Mouse (Mus musculus): ENCODE measurements around the gene Fnbp1l. TPM values are rescaled to one million over a fixed set of nuclear protein-coding genes. Genes with fewer than 3 reads are reported as not detected.

The Fnbp1l gene
- polyA plus RNA-seq, 1 experiment from 2014 or later: 76.8 TPM

GRCm38 (mm10) chr3:122520365-122520764, 99.2 kb downstream of the Fnbp1l start:
- no peaks in the 10 kb centered on the region for H3K36me3 ChIP-seq (ENCODE audit: control insufficient read depth, insufficient read depth, low read length)
- H3K27ac ChIP-seq (ENCODE audit: low read depth, low read length): no peak overlapping the region
- 90% methylated on average over 3 of the region's 3 CpGs for WGBS
- ATAC-seq (ENCODE audit: low FRiP score) (no peak), DNase-seq (ENCODE audit: low spot score, missing footprints) (no peak)
- no peak overlapping the region for H3K4me2 ChIP-seq
- no peak overlapping the region for H3K9ac ChIP-seq (ENCODE audit: low read length)
- H3K27me3 ChIP-seq (ENCODE audit: control insufficient read depth, insufficient read depth, low read length): no peaks in the 10 kb centered on the region
- H3K4me3 ChIP-seq (ENCODE audit: low read depth, low read length): no peak overlapping the region
- no peaks in the 10 kb centered on the region for H3K4me1 ChIP-seq (ENCODE audit: control insufficient read depth, insufficient read depth, low read length)
- no peaks in the 10 kb centered on the region for H3K9me3 ChIP-seq (ENCODE audit: control insufficient read depth, low read length)

- Histone ChIP-seq H3K4me1 (ENCODE audit: control insufficient read depth, insufficient read depth, low read length) (no peaks in the 10 kb centered on the region), H3K27me3 (ENCODE audit: control insufficient read depth, insufficient read depth, low read length) (no peaks in the 10 kb centered on the region), H3K4me2 (no peak overlapping the region), H3K9ac (ENCODE audit: low read length) (no peak overlapping the region), H3K36me3 (ENCODE audit: control insufficient read depth, insufficient read depth, low read length) (no peaks in the 10 kb centered on the region), H3K9me3 (ENCODE audit: control insufficient read depth, low read length) (no peaks in the 10 kb centered on the region), H3K4me3 (ENCODE audit: low read depth, low read length) (no peak overlapping the region), H3K27ac (ENCODE audit: low read depth, low read length) (no peak overlapping the region)
- WGBS: 57% methylated on average over 13 of the region's 13 CpGs
- peak; percentile 60 for ATAC-seq (ENCODE audit: low FRiP score)
- no peak for DNase-seq (ENCODE audit: low spot score, missing footprints)
Measured at GRCm38 (mm10) chr3:122519082-122519481, 100.4 kb downstream of the Fnbp1l start.

DNA sequence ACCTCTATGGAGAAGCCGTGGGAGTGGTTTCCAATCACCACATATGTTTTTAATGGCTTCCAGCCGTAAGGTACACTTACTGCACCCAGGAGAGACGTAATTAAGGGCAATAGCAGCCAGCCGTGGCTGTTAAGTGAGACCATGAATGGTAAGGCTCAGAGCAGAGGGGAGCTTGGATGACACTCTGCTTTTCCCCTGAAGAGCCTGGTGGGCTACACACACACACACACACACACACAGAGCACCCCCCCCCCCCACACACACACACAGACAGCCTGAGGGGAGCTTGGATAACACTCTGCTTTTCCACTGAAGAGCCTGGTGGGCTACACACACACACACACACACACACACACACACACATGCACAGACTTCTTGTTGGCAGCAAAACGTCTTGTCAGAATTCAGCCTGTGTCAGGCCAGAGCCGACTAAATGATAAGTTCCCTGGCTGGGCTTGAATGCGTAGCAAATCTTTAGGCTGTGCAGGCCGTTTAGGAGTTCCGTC, 101.2 kb downstream of the Fnbp1l start:
- Histone ChIP-seq H3K9ac (ENCODE audit: low read length) (no peak overlapping the region), H3K4me3 (ENCODE audit: low read depth, low read length) (no peak overlapping the region), H3K4me2 (no peak overlapping the region), H3K9me3 (ENCODE audit: control insufficient read depth, low read length) (no peaks in the 10 kb centered on the region), H3K36me3 (ENCODE audit: control insufficient read depth, insufficient read depth, low read length) (no peaks in the 10 kb centered on the region), H3K4me1 (ENCODE audit: control insufficient read depth, insufficient read depth, low read length) (no peaks in the 10 kb centered on the region), H3K27ac (ENCODE audit: low read depth, low read length) (no peak overlapping the region), H3K27me3 (ENCODE audit: control insufficient read depth, insufficient read depth, low read length) (no peaks in the 10 kb centered on the region)
- WGBS: 71% methylated on average over 9 of the region's 9 CpGs
- DNase-seq (ENCODE audit: low spot score, missing footprints) (no peak), ATAC-seq (ENCODE audit: low FRiP score) (no peak)

GRCm38 (mm10) chr3:122517726-122518125, 101.8 kb downstream of the Fnbp1l start:
- H3K36me3 ChIP-seq (ENCODE audit: control insufficient read depth, insufficient read depth, low read length): no peaks in the 10 kb centered on the region
- H3K9me3 ChIP-seq (ENCODE audit: control insufficient read depth, low read length): no peaks in the 10 kb centered on the region
- ATAC-seq (ENCODE audit: low FRiP score) (no peak), DNase-seq (ENCODE audit: low spot score, missing footprints) (no peak)
- no peak overlapping the region for H3K4me3 ChIP-seq (ENCODE audit: low read depth, low read length)
- no peak overlapping the region for H3K27ac ChIP-seq (ENCODE audit: low read depth, low read length)
- no peak overlapping the region for H3K9ac ChIP-seq (ENCODE audit: low read length)
- no peak overlapping the region for H3K4me2 ChIP-seq
- no peaks in the 10 kb centered on the region for H3K4me1 ChIP-seq (ENCODE audit: control insufficient read depth, insufficient read depth, low read length)
- WGBS: 85% methylated on average over 4 of the region's 4 CpGs
- H3K27me3 ChIP-seq (ENCODE audit: control insufficient read depth, insufficient read depth, low read length): no peaks in the 10 kb centered on the region

DNA sequence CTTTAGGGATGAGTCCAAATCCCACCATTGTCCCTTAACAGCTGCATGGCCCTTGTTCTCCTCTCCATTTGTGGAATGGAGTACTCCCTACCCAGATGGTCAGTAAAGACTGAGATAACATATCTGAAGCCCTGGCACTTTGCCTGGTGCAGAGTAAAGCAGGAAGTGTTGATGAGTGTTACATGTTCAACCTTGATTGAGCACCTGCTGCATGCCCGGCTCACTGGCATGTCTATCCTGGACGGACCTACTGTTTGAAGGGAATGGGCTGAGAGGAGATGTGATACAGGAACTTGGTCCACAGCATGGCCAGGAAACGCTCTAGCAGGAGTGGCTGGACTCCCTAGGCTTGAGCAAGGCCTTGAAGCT, 103.2 kb downstream of the Fnbp1l start:
- WGBS: 92% methylated on average over 3 of the region's 3 CpGs
- DNase-seq (ENCODE audit: low spot score, missing footprints) (no peak), ATAC-seq (ENCODE audit: low FRiP score) (no peak)

GRCm38 (mm10) chr3:122515568-122516326, 103.8 kb downstream of the Fnbp1l start:
- Histone ChIP-seq H3K36me3 (ENCODE audit: control insufficient read depth, insufficient read depth, low read length) (0 out of 2 replicates have a peak, but pooled peaks cover 2% of the 10 kb centered on the region), H3K9me3 (ENCODE audit: control insufficient read depth, low read length) (no peaks in the 10 kb centered on the region), H3K9ac (ENCODE audit: low read length) (no peak overlapping the region), H3K4me2 (no peak overlapping the region), H3K27me3 (ENCODE audit: control insufficient read depth, insufficient read depth, low read length) (no peaks in the 10 kb centered on the region), H3K4me3 (ENCODE audit: low read depth, low read length) (no peak overlapping the region), H3K4me1 (ENCODE audit: control insufficient read depth, insufficient read depth, low read length) (no peaks in the 10 kb centered on the region), H3K27ac (ENCODE audit: low read depth, low read length) (no peak overlapping the region)
- ATAC-seq (ENCODE audit: low FRiP score) (no peak), DNase-seq (ENCODE audit: low spot score, missing footprints) (no peak)
- 90% methylated on average over 6 of the region's 6 CpGs for WGBS

More for the DNA sequence above, 103.2 kb downstream of the Fnbp1l start:
- H3K9me3 ChIP-seq (ENCODE audit: control insufficient read depth, low read length): no peaks in the 10 kb centered on the region
- H3K27ac ChIP-seq (ENCODE audit: low read depth, low read length): no peak overlapping the region
- H3K4me2 ChIP-seq: no peak overlapping the region
- no peaks in the 10 kb centered on the region for H3K27me3 ChIP-seq (ENCODE audit: control insufficient read depth, insufficient read depth, low read length)
- 0 out of 2 replicates have a peak, but pooled peaks cover 2% of the 10 kb centered on the region for H3K36me3 ChIP-seq (ENCODE audit: control insufficient read depth, insufficient read depth, low read length)
- H3K4me3 ChIP-seq (ENCODE audit: low read depth, low read length): no peak overlapping the region
- no peaks in the 10 kb centered on the region for H3K4me1 ChIP-seq (ENCODE audit: control insufficient read depth, insufficient read depth, low read length)
- no peak overlapping the region for H3K9ac ChIP-seq (ENCODE audit: low read length)

- DNase-seq (ENCODE audit: low spot score, missing footprints): no peak
- ATAC-seq (ENCODE audit: low FRiP score): no peak
- Histone ChIP-seq H3K27ac (ENCODE audit: low read depth, low read length) (no peak overlapping the region), H3K4me1 (ENCODE audit: control insufficient read depth, insufficient read depth, low read length) (no peaks in the 10 kb centered on the region), H3K4me3 (ENCODE audit: low read depth, low read length) (no peak overlapping the region), H3K4me2 (no peak overlapping the region), H3K9ac (ENCODE audit: low read length) (no peak overlapping the region), H3K27me3 (ENCODE audit: control insufficient read depth, insufficient read depth, low read length) (no peaks in the 10 kb centered on the region), H3K36me3 (ENCODE audit: control insufficient read depth, insufficient read depth, low read length) (0 out of 2 replicates have a peak, but pooled peaks cover 2% of the 10 kb centered on the region), H3K9me3 (ENCODE audit: control insufficient read depth, low read length) (no peaks in the 10 kb centered on the region)
- 91% methylated on average over 16 of the region's 16 CpGs for WGBS
Measured at GRCm38 (mm10) chr3:122512725-122513375, 106.7 kb downstream of the Fnbp1l start.

DNA sequence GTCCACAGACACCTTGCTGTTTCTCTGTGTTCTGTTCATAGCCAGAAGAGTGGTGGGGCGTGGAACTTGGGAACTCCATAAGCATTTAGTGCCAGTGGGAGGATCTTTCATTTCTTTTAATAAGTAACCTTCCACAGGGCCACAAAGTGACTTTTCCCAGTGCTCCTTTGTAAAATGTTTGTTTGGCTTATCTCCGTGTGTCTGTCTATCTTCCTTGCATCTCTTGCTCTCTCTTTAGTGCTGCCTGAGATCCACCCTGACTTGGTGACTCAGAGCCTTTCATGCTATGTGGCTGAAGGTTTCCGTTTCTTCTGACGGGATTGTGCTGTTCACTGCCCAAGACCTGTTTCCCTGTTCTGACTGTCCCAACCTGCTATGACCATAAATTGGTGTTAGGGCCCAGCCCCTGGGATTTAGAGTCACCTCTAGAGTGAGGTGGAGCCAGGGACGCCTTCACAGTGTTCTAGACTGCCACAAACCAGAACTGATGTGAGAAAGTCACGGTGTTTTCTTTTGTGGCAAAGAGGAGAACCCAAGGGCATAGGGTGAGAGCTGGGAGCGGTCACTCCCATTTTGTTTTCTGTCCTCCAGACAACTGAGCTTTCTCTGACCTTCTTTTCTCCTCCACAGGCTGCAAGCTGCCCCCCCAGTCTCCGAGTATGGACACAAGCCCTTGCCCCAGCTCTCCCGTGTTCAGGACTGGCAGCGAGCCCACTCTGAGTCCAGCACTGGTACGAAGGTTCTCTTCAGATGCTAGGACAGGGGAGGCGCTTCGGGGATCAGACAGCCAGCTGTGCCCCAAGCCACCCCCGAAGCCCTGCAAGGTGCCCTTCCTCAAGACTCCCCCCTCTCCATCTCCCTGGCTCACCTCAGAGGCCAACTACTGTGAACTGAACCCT, 107.5 kb downstream of the Fnbp1l start:
- Histone ChIP-seq H3K4me3 (ENCODE audit: low read depth, low read length) (no peak overlapping the region), H3K9ac (ENCODE audit: low read length) (no peak overlapping the region), H3K4me1 (ENCODE audit: control insufficient read depth, insufficient read depth, low read length) (no peaks in the 10 kb centered on the region), H3K27me3 (ENCODE audit: control insufficient read depth, insufficient read depth, low read length) (no peaks in the 10 kb centered on the region), H3K27ac (ENCODE audit: low read depth, low read length) (no peak overlapping the region), H3K4me2 (no peak overlapping the region), H3K36me3 (ENCODE audit: control insufficient read depth, insufficient read depth, low read length) (0 out of 2 replicates have a peak, but pooled peaks cover 2% of the 10 kb centered on the region), H3K9me3 (ENCODE audit: control insufficient read depth, low read length) (no peaks in the 10 kb centered on the region)
- ATAC-seq (ENCODE audit: low FRiP score) (no peak), DNase-seq (ENCODE audit: low spot score, missing footprints) (no peak)
- WGBS: 90% methylated on average over 14 of the region's 14 CpGs
